34 mouse cellular contexts compared by ENCODE assay signal in genomic region chr7:99807043-99807442, GRCm38 (mm10). TPM values are rescaled to one million over a fixed set of nuclear protein-coding genes. Genes with fewer than 3 reads are reported as not detected.
"Had no signal": no experiment of that assay in that cellular context is flagged by ENCODE, and none has a peak within 500 bp of the region (broad histone marks: within the 10 kb centered on the region; RNA-seq: fewer than 3 reads in every experiment).

No protein-coding gene starts in this region.

RNA-seq across cellular contexts. Expression of gene Olfr521, which starts 43.7 kb away (rescaled TPM):
- total RNA-seq: gastrocnemius, adult 2 months; gastrocnemius, postnatal 10 days; gastrocnemius, postnatal 25 days; gastrocnemius, postnatal 4 days; granulocyte monocyte progenitor cell, adult 5-6 weeks; heart, adult 8-10 months; heart, postnatal 14 days; heart, postnatal 36 days; layer of hippocampus, adult 2 months; layer of hippocampus, postnatal 10 days; layer of hippocampus, postnatal 25 days; left cerebral cortex, adult 2 months; left cerebral cortex, postnatal 14 days; left cerebral cortex, postnatal 36 days had no signal
- polyA plus RNA-seq: frontal cortex, adult 2 months; heart, embryonic 10.5 days; heart, embryonic 12.5 days; heart, embryonic 14.5 days; heart, embryonic 16.5 days; hindbrain, embryonic 10.5 days; hindbrain, embryonic 12.5 days; hindbrain, embryonic 14.5 days; hindbrain, embryonic 16.5 days; inflammation-experienced regulatory T-cells, adult 6 months; intestine, embryonic 15.5 days; intestine, postnatal 0 days; kidney, embryonic 15.5 days; kidney, postnatal 0 days; limb, embryonic 10.5 days; limb, embryonic 12.5 days; limb, embryonic 14.5 days; liver, embryonic 12.5 days; liver, embryonic 14.5 days; liver, embryonic 16.5 days had no signal

RNA-seq across cellular contexts. Expression of gene Xrra1, which starts 51.9 kb away (rescaled TPM):
- total RNA-seq: heart, adult 8-10 months; heart, postnatal 36 days had no signal
- polyA plus RNA-seq: inflammation-experienced regulatory T-cells, adult 6 months; liver, embryonic 12.5 days; liver, embryonic 14.5 days; liver, embryonic 16.5 days had no signal
